Mouse (Mus musculus): ENCODE measurements around the gene Spata31d1b.
"Not testable (repeated sequence)": the region's sequence is repeated elsewhere in the genome, so short reads cannot be mapped to it uniquely, and the experiment has no call there.

Spata31d1b gene

DNA sequence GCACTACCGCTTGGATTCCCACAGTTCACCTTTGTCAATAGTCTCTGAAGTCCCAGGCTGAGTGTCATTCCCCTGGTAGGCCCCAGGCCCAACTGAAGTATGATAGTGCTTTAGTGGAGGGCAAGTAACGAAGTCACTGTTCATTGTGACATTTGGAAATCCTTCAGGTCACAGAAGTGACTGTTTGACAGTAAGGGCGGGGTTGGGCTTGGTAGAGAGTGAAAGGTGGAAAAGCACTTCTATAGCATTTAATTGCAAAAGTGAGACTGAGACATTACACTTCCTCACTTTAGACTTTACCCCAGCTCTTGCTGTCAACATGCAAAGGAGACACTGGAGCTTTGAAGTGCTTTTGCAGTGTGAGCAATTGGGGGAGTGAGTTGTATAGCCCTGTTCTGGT is 18.1 kb upstream of the Spata31d1b start, which contains the start of gene 4921517D22Rik:
Gene 4921517D22Rik (minus strand): TSS at position 101 of the 400 bp plus-strand sequence.
- no peak for DNase-seq (ENCODE audit: low read depth, low spot score)

DNA sequence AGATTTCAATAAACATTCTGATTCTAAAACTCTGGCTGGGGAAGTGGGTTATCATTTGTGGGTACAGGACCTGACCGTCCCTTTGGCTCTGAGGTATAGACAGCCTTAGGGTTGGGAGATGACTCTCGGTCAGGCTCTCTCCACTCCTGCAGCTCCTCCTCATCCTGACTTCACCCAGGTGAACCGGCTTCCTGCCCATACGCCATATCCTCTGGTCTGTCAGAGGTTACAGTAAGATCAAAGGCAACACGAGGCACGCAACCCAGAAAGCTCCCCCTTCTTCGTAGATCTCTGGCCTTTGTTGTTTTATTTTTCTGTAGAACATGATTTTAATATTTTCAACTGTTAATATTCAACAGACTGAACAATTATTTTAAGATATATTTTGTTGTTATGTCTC is 16.3 kb upstream of the Spata31d1b start:
- DNase-seq (ENCODE audit: low read depth, low spot score): no peak

DNA sequence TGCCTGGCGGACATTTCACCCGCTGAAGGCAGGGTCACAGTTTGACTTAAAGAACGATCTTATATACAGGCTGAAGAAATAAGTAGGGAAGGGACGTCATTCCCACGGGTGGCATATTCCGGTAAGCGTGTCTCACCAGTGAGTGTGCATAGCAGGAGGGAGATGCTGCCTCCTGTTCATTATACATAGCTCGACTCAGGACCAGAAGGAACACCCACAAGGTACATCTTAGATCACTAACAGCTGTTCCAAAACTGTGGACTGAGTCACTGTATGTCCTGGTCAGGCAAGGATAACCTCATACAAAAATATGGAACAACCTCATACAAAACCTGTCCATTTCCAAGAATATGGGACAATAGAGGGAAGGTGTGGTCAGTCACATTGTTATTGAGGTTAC is 13.0 kb upstream of the Spata31d1b start:
- DNase-seq (ENCODE audit: low read depth, low spot score): no peak

- DNase-seq (ENCODE audit: low read depth, low spot score): not testable (repeated sequence)
These were observed 11.9 kb upstream of the Spata31d1b start for GRCm38 (mm10) chr13:59700137-59700536.

- DNase-seq (ENCODE audit: low read depth, low spot score): no peak
These were observed 8.6 kb upstream of the Spata31d1b start for GRCm38 (mm10) chr13:59703514-59703913.

- no peak for DNase-seq (ENCODE audit: low read depth, low spot score)
These were observed 7.5 kb upstream of the Spata31d1b start for GRCm38 (mm10) chr13:59704562-59704961.

GRCm38 (mm10) chr13:59710230-59710629 is 1.9 kb upstream of the Spata31d1b start, which contains the start of gene Spata31d1a:
Spata31d1a (minus strand) TSS chr13:59710330.
- peak; percentile 25 for DNase-seq (ENCODE audit: low read depth, low spot score)

- DNase-seq (ENCODE audit: low read depth, low spot score): no peak
These were observed 1.6 kb downstream of the Spata31d1b start for GRCm38 (mm10) chr13:59713710-59714109.

- DNase-seq (ENCODE audit: low read depth, low spot score): not testable (repeated sequence)
These were observed 6.9 kb downstream of the Spata31d1b start for GRCm38 (mm10) chr13:59718857-59719440.

- no peak for DNase-seq (ENCODE audit: low read depth, low spot score)
These were observed 7.4 kb downstream of the Spata31d1b start for GRCm38 (mm10) chr13:59719475-59719874.

- not testable (repeated sequence) for DNase-seq (ENCODE audit: low read depth, low spot score)
These were observed 10.0 kb downstream of the Spata31d1b start for GRCm38 (mm10) chr13:59722089-59722488.

DNA sequence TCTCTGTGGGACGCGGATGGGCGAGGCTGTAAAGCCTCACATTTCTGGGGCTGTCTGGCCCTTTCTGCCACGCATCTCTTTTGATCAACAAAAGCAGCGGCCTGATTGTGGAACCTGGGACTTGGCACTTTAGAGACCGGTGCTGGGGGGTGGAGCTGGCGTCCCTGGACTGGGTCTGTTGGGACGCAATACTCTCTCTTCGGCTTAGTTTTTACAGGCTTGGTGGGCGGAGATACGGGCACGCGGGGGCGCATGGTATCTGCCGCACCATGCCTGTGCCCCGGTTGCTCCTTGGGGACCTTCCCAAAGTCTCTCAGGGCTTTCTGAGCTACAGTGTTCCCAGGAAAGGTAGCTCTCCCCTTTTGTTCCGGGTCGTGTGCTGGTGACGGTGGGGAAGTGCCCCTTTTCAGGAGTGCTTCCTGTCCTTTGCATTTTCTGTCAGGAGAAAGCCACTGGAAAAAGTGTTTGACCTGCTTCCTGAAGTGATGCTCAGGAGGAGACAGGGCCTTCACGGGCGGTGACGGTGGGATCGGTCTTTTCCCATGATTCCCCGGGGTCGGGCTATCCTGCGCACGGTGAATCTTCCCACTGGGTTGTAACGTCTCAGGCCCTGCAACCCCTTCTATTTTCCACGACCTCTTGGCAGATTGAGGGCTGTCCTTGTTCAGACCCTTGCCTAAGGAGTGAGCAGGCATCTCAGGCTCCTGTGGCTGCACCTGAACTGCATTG is 14.2 kb downstream of the Spata31d1b start:
- peak; percentile 52 for DNase-seq (ENCODE audit: low read depth, low spot score)

- DNase-seq (ENCODE audit: low read depth, low spot score): peak; percentile 87
These were observed 16.5 kb downstream of the Spata31d1b start for GRCm38 (mm10) chr13:59728378-59729093.

GRCm38 (mm10) chr13:59731652-59732051 is 19.6 kb downstream of the Spata31d1b start, which contains the start of gene Spata31d1d:
Spata31d1d (minus strand) TSS chr13:59731752.
- no peak for DNase-seq (ENCODE audit: low read depth, low spot score)

- peak; percentile 35 for DNase-seq (ENCODE audit: low read depth, low spot score)
These were observed 21.9 kb downstream of the Spata31d1b start for GRCm38 (mm10) chr13:59733936-59734335.

- DNase-seq (ENCODE audit: low read depth, low spot score): peak; percentile 56
These were observed 22.3 kb downstream of the Spata31d1b start for GRCm38 (mm10) chr13:59734347-59734746.

DNA sequence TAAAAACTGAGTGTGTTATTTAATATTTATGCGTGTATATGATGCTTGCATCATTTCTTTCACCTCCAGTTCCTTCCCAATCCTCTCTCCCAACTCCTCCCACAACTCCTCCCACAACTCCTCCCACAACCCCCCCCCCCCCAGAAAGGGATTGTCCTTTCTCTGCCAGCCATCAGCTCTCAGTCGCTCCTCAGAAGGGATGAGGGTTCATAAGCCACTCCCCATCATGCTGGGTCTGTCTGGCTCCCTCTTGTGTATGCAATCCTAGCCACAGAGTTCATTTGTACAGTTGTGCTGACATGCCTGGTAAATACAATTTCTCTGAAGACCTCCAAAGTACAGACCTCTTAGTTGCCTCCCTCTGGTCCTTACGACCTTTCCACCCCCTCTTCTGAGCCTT is 23.1 kb downstream of the Spata31d1b start:
- DNase-seq (ENCODE audit: low read depth, low spot score): peak; percentile 82

DNA sequence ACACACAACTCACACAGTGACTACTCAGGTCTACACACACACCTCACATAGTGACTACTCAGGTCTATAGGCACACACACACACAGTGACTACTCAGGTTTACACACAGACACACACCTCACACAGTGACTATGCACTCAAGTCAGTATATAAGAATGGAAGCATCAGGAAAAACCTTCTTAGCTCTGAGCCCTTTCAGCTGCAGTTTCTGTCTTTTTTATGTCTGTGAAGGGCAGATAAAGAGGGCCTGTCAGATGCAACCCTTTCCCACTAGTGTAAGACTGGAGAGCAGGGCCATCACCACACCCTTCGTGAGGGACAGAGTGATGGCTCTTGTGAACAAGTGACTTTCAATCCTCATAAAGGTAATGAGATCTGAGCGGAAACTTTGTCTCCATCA is 26.4 kb downstream of the Spata31d1b start:
- no peak for DNase-seq (ENCODE audit: low read depth, low spot score)

- no peak for DNase-seq (ENCODE audit: low read depth, low spot score)
These were observed 27.3 kb downstream of the Spata31d1b start for GRCm38 (mm10) chr13:59739397-59739796.

GRCm38 (mm10) chr13:59741096-59741495 is 29.0 kb downstream of the Spata31d1b start:
- no peak for DNase-seq (ENCODE audit: low read depth, low spot score)

GRCm38 (mm10) chr13:59741697-59742096 is 29.6 kb downstream of the Spata31d1b start:
- DNase-seq (ENCODE audit: low read depth, low spot score): peak; percentile 43

- DNase-seq (ENCODE audit: low read depth, low spot score): no peak
These were observed 33.4 kb downstream of the Spata31d1b start for GRCm38 (mm10) chr13:59745462-59745861.

All from ES-CJ7 (cell line).